Mouse (Mus musculus): ENCODE data around the gene Zfand2b. TPM values are rescaled to one million over a fixed set of nuclear protein-coding genes. Genes with fewer than 3 reads are reported as not detected.

The Zfand2b gene
- polyA plus RNA-seq (2012; rRNA removed) = 37.7 and 45.2 TPM in 2 replicates

DNA sequence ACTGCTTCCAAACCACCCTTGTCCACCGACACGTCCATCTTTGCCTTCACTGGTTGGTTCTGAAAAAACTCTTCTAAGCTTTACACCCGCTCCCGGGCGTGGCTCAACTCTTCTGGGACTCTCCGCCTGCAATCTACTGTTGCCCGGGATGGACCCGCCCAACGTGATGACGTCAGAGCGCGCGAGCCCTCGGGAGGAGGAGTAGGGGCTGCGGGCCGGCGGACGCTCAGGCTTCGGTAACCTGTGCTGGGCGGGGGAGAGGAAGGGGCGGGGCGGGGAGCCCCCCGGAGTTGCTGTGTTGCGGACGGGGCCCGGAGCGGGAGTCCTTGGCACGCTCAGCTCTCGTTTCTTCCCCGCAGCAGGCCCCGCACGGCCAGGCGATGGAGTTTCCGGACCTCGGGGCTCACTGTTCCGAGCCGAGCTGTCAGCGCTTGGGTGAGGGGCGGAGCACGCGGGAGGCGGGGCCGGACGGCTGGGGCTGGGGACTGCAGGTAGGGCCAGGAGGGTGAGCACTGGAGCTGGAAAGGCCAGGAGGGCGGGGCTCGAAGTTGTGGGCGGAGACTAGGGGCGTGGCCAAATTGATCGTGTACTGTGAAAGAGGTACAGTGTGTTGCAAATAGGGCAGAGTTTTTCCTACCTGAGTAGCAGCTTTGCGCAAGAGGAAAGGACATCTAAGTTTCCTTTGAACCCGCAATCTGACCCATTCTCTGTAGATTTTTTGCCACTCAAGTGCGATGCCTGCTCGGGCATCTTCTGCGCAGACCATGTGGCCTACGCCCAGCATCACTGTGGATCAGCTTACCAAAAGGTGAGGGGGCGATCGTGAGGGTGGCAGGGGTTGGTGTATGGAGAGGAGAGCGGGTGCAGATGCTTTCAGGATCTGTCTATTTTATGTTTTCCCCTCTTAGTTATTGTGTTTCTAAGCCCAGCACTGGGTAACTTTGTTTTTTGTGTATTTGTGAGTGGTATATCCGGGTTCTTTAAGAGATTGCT, at the start of gene Zfand2b:
Zfand2b (plus strand) TSS at position 175 of the 993 bp plus-strand sequence.
- peak; percentile 95 for DNase-seq (ENCODE audit: low spot score)

DNA sequence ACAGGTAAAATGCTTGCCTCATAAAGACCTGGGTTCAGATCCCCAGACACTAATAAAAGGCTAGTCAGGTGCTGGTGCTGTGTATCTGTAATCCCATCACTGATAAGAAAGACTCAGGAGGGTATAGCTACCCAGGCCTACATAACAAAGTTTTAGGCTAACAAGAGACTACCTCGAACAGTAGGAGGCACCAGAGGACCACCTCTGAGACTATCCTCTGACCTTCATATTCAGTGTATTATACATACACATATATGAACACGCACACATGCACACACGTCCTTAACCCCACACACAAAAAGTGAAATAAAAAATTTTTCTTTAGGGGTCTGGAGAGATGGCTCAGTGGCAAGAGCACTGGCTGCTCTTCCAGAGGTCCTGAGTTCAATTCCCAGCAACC, 46.2 kb upstream of the Zfand2b start:
- no peak for DNase-seq (ENCODE audit: low spot score)

GRCm38 (mm10) chr1:75124346-75125321, 43.8 kb upstream of the Zfand2b start, which contains the start of gene Nhej1:
TSS of gene Nhej1 (minus strand) at chr1:75125200.
- peak; percentile 89 for DNase-seq (ENCODE audit: low spot score)

GRCm38 (mm10) chr1:75125418-75125817, 43.0 kb upstream of the Zfand2b start:
- no peak for DNase-seq (ENCODE audit: low spot score)

DNA sequence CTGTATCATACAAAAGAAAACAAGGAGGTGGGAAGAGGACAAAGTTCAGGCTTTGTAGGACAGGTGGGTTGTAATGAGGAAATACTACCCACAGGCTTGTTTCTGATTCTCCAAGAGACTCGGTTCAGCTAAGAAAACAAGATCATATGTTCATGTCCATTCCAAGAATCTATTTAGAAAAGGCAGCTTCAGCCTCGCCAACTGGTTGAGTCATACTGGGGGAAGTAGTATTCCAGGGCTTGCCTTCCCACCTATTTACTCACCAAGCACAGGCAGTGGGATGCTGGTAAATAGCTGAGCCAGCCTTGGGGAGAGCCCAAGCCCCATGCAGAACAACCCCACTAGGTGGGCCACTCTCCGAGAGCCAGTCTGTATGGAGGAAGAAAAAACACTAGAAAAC, 39.8 kb upstream of the Zfand2b start:
- DNase-seq (ENCODE audit: low spot score) = no peak

DNA sequence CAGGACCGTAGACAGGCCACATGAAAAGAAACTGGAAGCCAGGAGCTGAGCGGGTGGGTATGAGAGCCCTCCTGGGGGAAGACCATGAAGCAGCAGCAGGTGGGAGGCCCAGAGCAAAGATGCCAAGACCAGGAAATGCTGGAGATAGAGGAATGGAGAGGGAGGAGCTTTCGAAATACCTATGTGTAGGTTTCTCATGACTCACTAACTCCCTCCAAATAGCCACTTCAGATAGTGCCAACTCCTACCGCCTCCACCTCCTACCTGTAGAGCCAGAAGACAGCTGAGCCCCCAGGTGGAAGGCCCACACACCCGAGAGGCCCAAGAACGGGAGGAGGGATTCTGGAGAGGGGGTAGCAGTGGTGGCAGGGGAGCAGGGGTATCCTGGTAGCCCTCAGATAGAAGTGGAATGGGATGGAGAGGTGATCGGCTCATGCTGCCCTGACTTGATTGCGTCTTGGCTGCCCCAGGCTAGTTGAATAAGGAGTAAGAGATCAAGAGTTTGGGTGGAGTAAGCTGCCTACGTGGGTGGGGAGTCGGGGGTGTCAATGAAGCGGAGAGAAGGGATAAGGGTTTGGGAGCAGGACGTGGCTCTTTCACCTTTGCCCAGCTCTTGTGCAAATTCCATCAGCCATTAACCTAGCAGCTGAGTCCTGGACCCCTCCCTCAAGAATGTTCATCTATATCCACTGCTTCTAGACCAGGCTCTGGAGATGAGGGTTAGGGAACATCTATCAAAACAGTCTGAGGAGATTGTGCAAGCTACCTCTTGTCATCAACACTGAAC, 34.8 kb upstream of the Zfand2b start, which contains the start of gene Slc23a3:
Slc23a3 (minus strand) TSS at position 470 of the 787 bp plus-strand sequence.
- DNase-seq (ENCODE audit: low spot score) = no peak

DNA sequence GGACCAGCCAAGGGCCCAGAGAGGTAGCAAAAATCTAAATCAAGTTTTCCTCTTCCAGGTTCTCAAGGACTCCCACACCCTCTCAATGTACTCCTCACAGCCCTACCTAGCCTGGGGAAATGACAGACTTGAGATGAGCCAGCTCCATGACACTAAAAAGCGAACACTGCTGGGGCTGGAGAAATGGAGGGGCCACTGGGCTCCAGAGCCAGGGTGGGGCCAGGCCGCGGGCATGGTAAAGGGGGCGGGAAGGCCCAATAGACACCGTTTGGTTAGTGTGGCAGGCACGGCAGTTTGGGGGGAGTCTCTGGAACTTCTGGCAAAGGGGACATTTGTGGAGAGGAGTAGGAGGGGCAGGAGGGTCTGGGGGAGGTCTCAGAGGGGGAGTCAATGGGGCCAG, 32.2 kb upstream of the Zfand2b start:
- DNase-seq (ENCODE audit: low spot score) = no peak

DNA sequence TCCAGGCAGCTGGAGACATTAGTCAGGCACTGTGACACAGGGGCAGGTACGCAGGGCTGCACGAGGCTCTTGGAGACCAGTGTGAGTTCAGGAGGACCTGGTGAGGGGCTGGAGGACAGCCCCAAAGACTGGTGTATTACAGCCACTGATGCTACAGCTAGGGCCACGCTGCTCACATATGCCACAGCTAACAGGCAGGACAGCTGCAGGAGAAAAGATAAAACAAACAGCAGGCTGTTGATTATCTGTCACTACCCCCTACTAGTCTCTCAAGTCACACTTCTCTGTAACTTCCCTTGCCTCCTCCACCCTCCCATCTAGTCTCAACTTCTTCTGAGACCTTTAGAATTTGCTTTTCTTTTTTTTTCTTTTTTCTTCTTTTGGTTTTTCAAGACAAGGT, 31.7 kb upstream of the Zfand2b start:
- no peak for DNase-seq (ENCODE audit: low spot score)

GRCm38 (mm10) chr1:75138448-75138847, 30.0 kb upstream of the Zfand2b start:
- no peak for DNase-seq (ENCODE audit: low spot score)

- DNase-seq (ENCODE audit: low spot score) = no peak
Observed at GRCm38 (mm10) chr1:75140601-75141190, 27.8 kb upstream of the Zfand2b start.

GRCm38 (mm10) chr1:75141486-75142190, 26.8 kb upstream of the Zfand2b start:
- DNase-seq (ENCODE audit: low spot score) = peak; percentile 79

- peak; percentile 99 for DNase-seq (ENCODE audit: low spot score)
Observed at GRCm38 (mm10) chr1:75142301-75143261, 25.9 kb upstream of the Zfand2b start, which contains the start of the genes Cnppd1 and Retreg2. TSS of gene Cnppd1 (minus strand) at chr1:75142711. TSS of gene Retreg2 (plus strand) at chr1:75142778.

- DNase-seq (ENCODE audit: low spot score) = no peak
Observed at GRCm38 (mm10) chr1:75145589-75145988, 22.9 kb upstream of the Zfand2b start.

- DNase-seq (ENCODE audit: low spot score) = no peak
Observed at GRCm38 (mm10) chr1:75147411-75148135, 20.9 kb upstream of the Zfand2b start.

GRCm38 (mm10) chr1:75148727-75149126, 19.7 kb upstream of the Zfand2b start:
- no peak for DNase-seq (ENCODE audit: low spot score)

- no peak for DNase-seq (ENCODE audit: low spot score)
Observed at GRCm38 (mm10) chr1:75155837-75156236, 12.6 kb upstream of the Zfand2b start.

- no peak for DNase-seq (ENCODE audit: low spot score)
Observed at GRCm38 (mm10) chr1:75158990-75159389, 9.5 kb upstream of the Zfand2b start.

Data from urinary bladder, adult 2 months (tissue).